Mouse (Mus musculus) gastrocnemius, postnatal 4 days (tissue): ENCODE measurements around the gene Olfr1396. TPM values are rescaled to one million over a fixed set of nuclear protein-coding genes. Genes with fewer than 3 reads are reported as not detected.
"Not testable (repeated sequence)": the region's sequence is repeated elsewhere in the genome, so short reads cannot be mapped to it uniquely, and the experiment has no call there.

Experiments
- DNase-seq, 2 experiments: peaks; one replicate each; pipeline ENCODE4 v3.0.0; 2021 to 2022; ENCODE audit warnings: low spot score in 2 of 2, mixed read lengths in 2 of 2
- total RNA-seq, 2 experiments: library from RNA; stranded (reverse); gene quantifications; 2 replicates each; pipeline ENCODE4 v1.2.3; 2021

Olfr1396 gene
- total RNA-seq, 2 experiments from 2014 or later: 0.27 TPM; not detected in 1

DNA sequence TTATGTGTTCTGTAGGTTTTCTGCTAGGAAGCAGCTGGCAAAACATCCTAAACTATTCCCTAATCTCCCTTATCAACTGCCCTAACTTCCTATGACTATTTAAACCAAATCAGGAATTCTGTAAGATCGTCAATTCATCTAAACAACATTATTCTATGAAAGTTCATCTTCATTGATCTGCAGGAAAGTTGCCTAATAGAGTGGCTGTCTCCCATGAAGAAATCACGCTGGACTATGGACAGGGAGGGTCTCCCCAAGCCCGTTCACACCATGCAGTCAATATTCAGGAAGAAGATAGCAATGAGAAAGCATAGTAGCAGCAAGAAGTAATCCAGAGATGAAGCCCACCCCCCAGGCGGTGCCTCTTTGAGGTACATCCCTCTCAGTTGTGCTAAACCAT, 23.5 kb downstream of the Olfr1396 start:
- DNase-seq: no peak

DNA sequence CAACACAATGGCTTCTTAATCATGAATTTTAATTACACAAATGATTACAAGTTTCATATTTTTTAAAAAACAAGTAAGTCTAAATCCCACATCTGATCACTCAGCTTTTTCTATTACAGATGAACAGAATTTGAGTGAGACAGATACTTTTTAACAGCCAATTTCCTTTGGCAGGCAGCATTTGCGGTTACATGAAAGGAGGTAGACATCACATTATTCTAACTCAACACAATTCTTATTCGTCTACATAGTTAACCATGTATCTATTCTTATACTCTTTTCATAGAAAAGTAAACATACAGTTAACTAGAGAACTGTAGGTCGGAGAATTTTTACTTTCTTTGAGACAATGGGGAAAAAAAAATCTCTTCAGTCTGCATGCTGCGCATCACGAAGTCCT, 24.1 kb downstream of the Olfr1396 start:
- no peak for DNase-seq

- DNase-seq: no peak
Observed at GRCm38 (mm10) chr11:49089735-49090507, 24.8 kb downstream of the Olfr1396 start.

DNA sequence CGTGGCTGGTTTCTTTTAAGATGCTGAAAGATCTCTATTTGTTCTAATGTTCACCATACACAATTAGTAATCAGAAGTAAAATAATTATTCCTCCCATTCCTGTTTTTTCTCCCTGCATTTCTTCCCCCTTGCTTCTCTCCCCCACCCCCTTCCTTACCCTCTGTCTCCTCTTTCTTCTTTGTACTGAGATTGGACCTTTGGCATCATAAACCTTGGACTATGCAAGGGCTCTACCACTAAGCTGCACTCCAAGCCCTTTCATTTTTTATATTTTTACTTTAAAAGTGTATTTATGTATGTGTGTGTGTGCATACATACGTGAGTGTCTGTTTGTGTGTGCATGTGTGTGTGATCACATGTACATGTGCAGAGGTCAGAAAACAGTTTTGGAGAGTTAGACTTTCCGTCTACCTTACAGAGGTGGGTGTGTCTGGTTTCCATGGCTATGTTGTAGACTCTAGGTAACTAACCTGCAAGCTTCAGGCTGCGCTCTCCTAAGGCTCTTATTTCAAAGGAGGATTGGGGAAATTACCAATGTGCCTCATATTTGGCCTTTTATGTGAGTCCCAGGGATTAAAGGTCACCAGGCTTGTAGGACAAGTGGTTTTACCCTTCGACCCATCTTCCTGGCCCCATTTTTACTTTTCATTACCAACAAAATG, 25.6 kb downstream of the Olfr1396 start:
- DNase-seq: no peak

GRCm38 (mm10) chr11:49087830-49088616, 26.7 kb downstream of the Olfr1396 start:
- DNase-seq: no peak

DNA sequence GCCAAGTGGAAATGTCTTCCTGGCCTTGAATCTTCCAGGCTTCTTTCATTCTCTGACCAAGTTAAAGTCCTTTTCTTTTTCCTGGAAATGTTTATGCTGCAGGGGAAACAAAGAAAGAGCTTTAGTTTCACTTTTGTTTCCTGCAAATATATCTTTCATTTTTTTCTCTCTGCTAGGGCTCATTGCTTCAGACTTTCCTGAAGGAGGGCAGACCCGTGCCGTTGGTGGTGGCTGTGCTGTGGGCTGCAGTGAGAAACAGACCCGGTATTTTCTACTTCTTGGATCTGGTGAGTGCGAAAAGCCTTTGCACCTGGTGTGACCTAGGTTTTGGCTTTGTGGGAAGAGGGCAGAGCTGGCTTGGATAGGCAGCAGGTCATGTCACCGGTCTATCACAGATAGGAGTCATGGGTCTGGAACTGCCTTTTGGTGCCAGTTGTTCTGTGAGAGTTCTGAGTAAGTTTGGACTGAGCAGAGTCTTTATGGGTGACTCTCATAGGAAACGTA, 27.8 kb downstream of the Olfr1396 start:
- no peak for DNase-seq

DNA sequence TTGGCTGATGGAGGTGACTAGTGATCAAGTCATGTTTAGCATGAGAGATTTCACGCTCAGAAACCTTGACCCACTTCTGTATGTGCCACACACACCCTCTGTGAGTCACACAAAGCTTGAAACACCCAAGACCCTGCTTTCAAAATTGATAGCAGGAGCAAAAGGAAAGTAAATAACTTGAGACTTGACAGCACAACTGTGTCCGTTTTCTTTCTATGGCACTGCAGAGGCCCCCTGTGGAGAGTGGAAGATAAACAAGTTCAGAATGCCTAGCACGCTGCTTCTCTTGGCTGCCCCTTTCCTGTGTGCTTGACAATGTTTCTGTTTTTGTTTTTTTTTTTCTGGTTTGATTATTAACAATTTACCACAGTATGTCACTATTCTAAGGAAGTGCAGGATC, 29.8 kb downstream of the Olfr1396 start:
- DNase-seq: no peak

- no peak for DNase-seq
Observed at GRCm38 (mm10) chr11:49084385-49084784, 30.3 kb downstream of the Olfr1396 start.

GRCm38 (mm10) chr11:49083808-49084207, 30.9 kb downstream of the Olfr1396 start:
- DNase-seq: no peak

DNA sequence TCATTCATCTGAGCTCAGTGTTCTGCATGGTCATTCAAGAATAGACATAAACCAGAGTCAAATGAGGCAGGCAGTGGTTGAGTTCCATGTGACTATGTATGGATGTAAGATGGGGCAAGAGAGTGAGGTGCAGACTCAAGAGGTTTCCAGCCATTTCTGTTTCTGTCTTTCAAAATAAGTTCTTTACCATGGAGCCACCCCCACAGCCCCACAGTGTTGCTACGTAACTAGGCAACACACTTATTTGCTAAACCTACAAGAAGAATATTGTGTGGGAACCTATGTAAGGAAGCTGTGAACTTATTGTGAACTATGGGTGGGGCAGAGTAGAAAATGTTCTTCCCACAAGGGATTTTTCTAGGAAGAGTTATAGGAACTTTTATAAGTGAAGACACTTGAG, 31.5 kb downstream of the Olfr1396 start:
- no peak for DNase-seq

DNA sequence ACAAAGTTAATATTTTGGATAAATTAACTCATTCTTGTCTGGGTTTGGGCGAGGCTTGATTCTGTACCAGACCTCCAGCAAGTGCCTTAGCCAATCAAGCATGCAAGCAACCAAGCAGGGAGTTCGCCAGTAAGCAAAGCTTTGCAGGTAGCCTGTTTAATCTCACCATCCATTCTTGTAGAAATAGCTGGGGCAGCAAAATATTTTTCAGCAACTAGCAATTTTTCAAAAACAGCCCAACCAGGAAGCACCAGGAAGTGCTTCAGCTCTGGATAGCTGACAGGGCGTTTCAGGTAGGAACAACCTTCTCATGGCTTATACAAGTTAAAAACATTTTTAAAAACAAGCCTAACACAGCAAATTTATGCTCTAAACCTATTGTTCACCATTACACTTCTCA, 32.8 kb downstream of the Olfr1396 start:
- no peak for DNase-seq

GRCm38 (mm10) chr11:49081356-49081755, 33.3 kb downstream of the Olfr1396 start:
- no peak for DNase-seq

GRCm38 (mm10) chr11:49080636-49081035, 34.0 kb downstream of the Olfr1396 start:
- no peak for DNase-seq

DNA sequence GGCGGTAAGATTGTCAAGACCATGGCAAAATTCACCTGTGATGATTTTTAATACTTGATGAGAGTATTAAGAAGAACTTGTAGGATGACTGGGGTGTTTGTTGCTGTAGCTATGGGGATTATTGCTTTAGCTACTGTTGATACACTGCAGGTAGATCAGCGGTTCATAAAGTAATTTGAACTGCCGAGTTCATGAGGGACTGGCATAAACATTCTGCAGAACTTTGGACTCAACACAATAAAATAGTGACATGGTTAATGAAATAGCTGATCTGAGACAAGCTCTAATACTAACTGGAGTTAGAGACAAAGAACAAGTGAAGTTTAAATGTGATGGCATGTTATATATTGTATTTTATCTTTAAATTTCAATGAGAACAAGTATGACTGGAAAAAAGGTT, 36.0 kb downstream of the Olfr1396 start:
- DNase-seq: no peak

GRCm38 (mm10) chr11:49077012-49077411, 37.7 kb downstream of the Olfr1396 start:
- no peak for DNase-seq

- DNase-seq: not testable (repeated sequence)
Observed at GRCm38 (mm10) chr11:49076001-49076757, 38.5 kb downstream of the Olfr1396 start, which contains the start of gene Ifi47. TSS of gene Ifi47 (plus strand) at chr11:49076587.

GRCm38 (mm10) chr11:49068358-49068757, 46.3 kb downstream of the Olfr1396 start:
- no peak for DNase-seq

DNA sequence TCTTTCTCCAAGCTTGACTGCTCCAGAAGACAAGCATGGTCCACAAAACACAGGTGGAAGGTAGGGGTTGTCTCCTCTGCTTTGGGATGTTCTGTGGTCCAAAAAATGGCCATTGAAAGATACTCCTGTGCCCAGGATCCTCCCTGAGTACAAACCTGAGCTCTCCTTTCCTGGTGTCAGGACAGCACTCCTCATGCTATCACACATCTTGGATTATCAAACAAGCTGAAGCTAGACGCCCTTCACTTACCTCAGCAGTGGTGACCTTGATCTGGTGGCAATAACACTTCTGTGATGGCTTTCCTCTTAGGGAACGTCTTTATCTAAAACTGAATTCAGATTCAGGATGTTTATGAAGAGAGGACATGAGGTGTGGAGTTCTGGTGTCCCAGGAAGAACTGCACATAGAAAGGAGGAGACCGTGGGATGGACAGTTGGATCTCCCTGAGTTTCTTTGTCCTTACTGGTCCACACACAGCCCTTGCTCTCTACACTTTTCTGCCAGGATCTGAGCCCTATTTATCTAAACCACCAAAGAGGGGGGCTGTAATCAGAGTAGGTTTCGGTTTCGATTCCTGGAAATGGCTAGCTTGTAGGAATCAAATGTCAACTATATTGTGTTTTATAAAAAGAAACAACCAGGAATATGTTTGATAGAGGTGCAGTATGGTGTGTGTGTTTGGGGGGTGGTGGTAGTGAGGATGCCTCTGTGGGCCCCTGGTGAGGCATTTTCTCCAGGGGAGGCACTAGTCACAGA, 50.8 kb downstream of the Olfr1396 start, which contains the start of gene Tgtp2:
Gene Tgtp2, minus strand, starts transcription at position 494 of the 757 bp plus-strand sequence.
- DNase-seq: not testable (repeated sequence)

DNA sequence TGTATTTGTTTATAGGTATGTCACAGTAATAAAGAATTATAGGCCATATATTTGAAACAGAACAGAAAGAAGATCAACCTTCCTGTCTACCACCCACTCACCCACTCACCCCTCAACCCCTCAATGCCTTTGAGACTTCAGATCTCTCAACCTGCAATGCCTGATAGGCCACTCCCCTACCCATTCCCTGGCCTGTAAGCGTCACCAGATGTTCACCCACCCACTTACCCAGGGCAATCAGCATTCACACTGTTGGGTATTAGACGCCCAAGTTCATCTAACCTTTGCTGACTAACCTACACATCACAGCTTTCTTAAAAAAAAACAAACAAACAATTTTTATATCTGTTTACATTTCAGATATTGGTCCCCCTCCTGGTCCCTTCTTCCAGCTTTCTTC, 52.8 kb downstream of the Olfr1396 start:
- not testable (repeated sequence) for DNase-seq

DNA sequence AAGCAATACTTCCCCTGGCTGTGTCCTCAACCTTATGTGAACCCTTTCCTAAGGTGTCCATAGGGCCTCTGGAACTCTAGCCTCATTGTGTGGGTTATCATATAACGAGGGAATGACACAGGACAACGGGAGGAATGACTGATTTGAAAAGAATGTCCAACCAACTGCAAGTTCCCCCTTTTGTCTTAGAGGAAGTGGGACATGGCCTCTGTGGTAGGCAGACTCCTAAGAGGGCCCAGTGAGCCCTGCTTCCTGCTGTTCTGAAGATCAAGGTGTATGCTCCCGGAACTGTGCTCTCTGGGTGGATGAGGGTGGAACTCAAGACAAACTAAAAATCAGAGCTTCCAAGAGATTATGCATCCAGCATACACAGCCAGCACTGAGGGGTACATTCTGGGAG, 54.6 kb downstream of the Olfr1396 start:
- not testable (repeated sequence) for DNase-seq
